Mouse (Mus musculus) MEL (cell line): ENCODE data around the gene Cyp26a1. TPM values are rescaled to one million over a fixed set of nuclear protein-coding genes. Genes with fewer than 3 reads are reported as not detected.

Source experiments
- DNase-seq: peaks from one replicate; pipeline ENCODE4 v3.0.0; 2011; ENCODE audit warnings: low read depth, low spot score
- H3K27ac ChIP-seq: 2 replicates; pipeline ENCODE4 v1.5.1; 2012; ENCODE audit warnings: low read depth, mild to moderate bottlenecking, control low read depth, low read length, moderate library complexity; ENCODE audit not compliant: control insufficient read depth
- H3K27me3 ChIP-seq, 2 experiments: fragments of 150-350 bp in 1 of 2; sonication (generic) in 1 of 2; 2 replicates each; pipeline ENCODE4 v1.6.1; 2012; ENCODE audit warnings: low read length in 2 of 2, mild to moderate bottlenecking in 2 of 2, improper control_type of control experiment in 1 of 2, moderate library complexity in 1 of 2; ENCODE audit not compliant: insufficient read depth in 2 of 2, control insufficient read depth in 1 of 2
- H3K36me3 ChIP-seq, 2 experiments: 2 replicates each; pipeline ENCODE4 v1.6.1; 2012 to 2014; ENCODE audit warnings: low read length in 2 of 2, improper control_type of control experiment in 1 of 2, inconsistent platforms in 1 of 2, mild to moderate bottlenecking in 1 of 2; ENCODE audit not compliant: insufficient read depth in 2 of 2, control insufficient read depth in 1 of 2
- H3K4me1 ChIP-seq, 2 experiments: fragments of 150-350 bp in 1 of 2; sonication (generic) in 1 of 2; 2 replicates each; pipeline ENCODE4 v1.6.1; 2012; ENCODE audit warnings: low read length in 2 of 2, improper control_type of control experiment in 1 of 2, mild to moderate bottlenecking in 1 of 2; ENCODE audit not compliant: insufficient read depth in 2 of 2, control insufficient read depth in 1 of 2
- H3K4me3 ChIP-seq, 2 experiments: fragments of 150-350 bp in 1 of 2; sonication (generic) in 1 of 2; 2 replicates each; pipeline ENCODE4 v1.5.1; 2012; ENCODE audit warnings: low read depth in 2 of 2, low read length in 2 of 2, mild to moderate bottlenecking in 2 of 2, moderate library complexity in 2 of 2, control low read depth in 1 of 2, improper control_type of control experiment in 1 of 2; ENCODE audit not compliant: control insufficient read depth in 1 of 2, insufficient read depth in 1 of 2
- H3K79me2 ChIP-seq: 2 replicates; pipeline ENCODE4 v1.6.1; 2012; ENCODE audit warnings: mild to moderate bottlenecking, low read length, moderate library complexity; ENCODE audit not compliant: control insufficient read depth, poor library complexity, insufficient read depth
- H3K9ac ChIP-seq: 2 replicates; pipeline ENCODE4 v1.6.1; 2012; ENCODE audit warnings: low read depth, mild to moderate bottlenecking, control low read depth, low read length, moderate library complexity; ENCODE audit not compliant: control insufficient read depth, poor library complexity, severe bottlenecking
- H3K9me3 ChIP-seq: fragments of 150-350 bp; sonication (generic); replicated peaks from 2 replicates; pipeline ENCODE4 v1.6.1; 2012; ENCODE audit warnings: mild to moderate bottlenecking, low read length, improper control_type of control experiment, moderate library complexity; ENCODE audit not compliant: insufficient read depth
- CTCF ChIP-seq, 3 experiments: IDR thresholded peaks in 2 of 3; conservative IDR thresholded peaks in 1 of 3; 2 replicates each; pipeline ENCODE4 v1.5.1; 2011 to 2012; ENCODE audit warnings: low read length in 3 of 3, low read depth in 2 of 3, mild to moderate bottlenecking in 2 of 3, improper control_type of control experiment in 1 of 3, inconsistent platforms in 1 of 3, mixed read lengths in 1 of 3, moderate library complexity in 1 of 3; ENCODE audit not compliant: control insufficient read depth in 1 of 3, insufficient read depth in 1 of 3, poor library complexity in 1 of 3, severe bottlenecking in 1 of 3
- E2F4 ChIP-seq: IDR thresholded peaks from 2 replicates; pipeline ENCODE4 v1.6.1; 2011; ENCODE audit warnings: low read depth, low read length, improper control_type of control experiment, borderline replicate concordance
- ETS1 ChIP-seq: IDR thresholded peaks from 2 replicates; pipeline ENCODE4 v1.6.1; 2012; ENCODE audit warnings: low read depth, mild to moderate bottlenecking, inconsistent platforms, low read length, improper control_type of control experiment, moderate library complexity
- HCFC1 ChIP-seq: IDR thresholded peaks from 2 replicates; pipeline ENCODE4 v1.6.1; 2012; ENCODE audit warnings: low read depth, mild to moderate bottlenecking, inconsistent platforms, low read length, improper control_type of control experiment, moderate library complexity
- JUND ChIP-seq: IDR thresholded peaks from 2 replicates; pipeline ENCODE4 v1.6.1; 2011; ENCODE audit warnings: low read depth, mild to moderate bottlenecking, improper control_type of control experiment, low read length
- KAT2A ChIP-seq: conservative IDR thresholded peaks from 2 replicates; pipeline ENCODE4 v1.6.1; 2012; ENCODE audit warnings: low read depth, low read length, improper control_type of control experiment, inconsistent platforms
- MAFK ChIP-seq: IDR thresholded peaks from 2 replicates; pipeline ENCODE4 v1.6.1; 2011; ENCODE audit warnings: low read depth, mild to moderate bottlenecking, low read length, improper control_type of control experiment, borderline replicate concordance
- MAZ ChIP-seq: IDR thresholded peaks from 2 replicates; pipeline ENCODE4 v1.6.1; 2012; ENCODE audit warnings: low read depth, mild to moderate bottlenecking, inconsistent platforms, low read length, improper control_type of control experiment
- MXI1 ChIP-seq: IDR thresholded peaks from 2 replicates; pipeline ENCODE4 v1.6.1; 2011; ENCODE audit warnings: mild to moderate bottlenecking, low read depth, low read length, improper control_type of control experiment
- MYC ChIP-seq: IDR thresholded peaks from 2 replicates; pipeline ENCODE4 v1.6.1; 2011; ENCODE audit warnings: low read depth, mild to moderate bottlenecking, low read length, improper control_type of control experiment, moderate library complexity
- NELFE ChIP-seq: IDR thresholded peaks from 2 replicates; pipeline ENCODE4 v1.6.1; 2011; ENCODE audit warnings: low read depth, low read length, improper control_type of control experiment
- NRF1 ChIP-seq: IDR thresholded peaks from 2 replicates; pipeline ENCODE4 v1.6.1; 2014; ENCODE audit warnings: low read depth, mild to moderate bottlenecking, inconsistent platforms, low read length, improper control_type of control experiment, moderate library complexity; ENCODE audit not compliant: poor library complexity, insufficient read depth, severe bottlenecking
- SIN3A ChIP-seq: IDR thresholded peaks from 2 replicates; pipeline ENCODE4 v1.6.1; 2012; ENCODE audit warnings: low read length, improper control_type of control experiment, inconsistent platforms
- SMC3 ChIP-seq: IDR thresholded peaks from 2 replicates; pipeline ENCODE4 v1.6.1; 2011; ENCODE audit warnings: low read depth, low read length, improper control_type of control experiment
- TBP ChIP-seq: IDR thresholded peaks from 2 replicates; pipeline ENCODE4 v1.8.0; 2011; ENCODE audit warnings: low read depth, low read length, improper control_type of control experiment
- TCF12 ChIP-seq: IDR thresholded peaks from 2 replicates; pipeline ENCODE4 v1.6.1; 2014; ENCODE audit warnings: low read depth, mild to moderate bottlenecking, inconsistent platforms, low read length, improper control_type of control experiment, moderate library complexity
- USF1 ChIP-seq: IDR thresholded peaks from 2 replicates; pipeline ENCODE4 v1.6.1; 2014; ENCODE audit warnings: low read depth, mild to moderate bottlenecking, inconsistent platforms, low read length, improper control_type of control experiment, moderate library complexity
- USF2 ChIP-seq, 2 experiments: IDR thresholded peaks; 2 replicates each; pipeline ENCODE4 v1.6.1; 2011 to 2012; ENCODE audit warnings: improper control_type of control experiment in 2 of 2, low read length in 2 of 2, borderline replicate concordance in 1 of 2, inconsistent platforms in 1 of 2, low read depth in 1 of 2, mild to moderate bottlenecking in 1 of 2; ENCODE audit not compliant: insufficient read depth in 1 of 2
- ZKSCAN1 ChIP-seq: IDR thresholded peaks from 2 replicates; pipeline ENCODE4 v1.6.1; 2012; ENCODE audit warnings: low read depth, mild to moderate bottlenecking, inconsistent platforms, low read length, improper control_type of control experiment, moderate library complexity
- polyA plus RNA-seq, 2 experiments: library from polyadenylated mRNA; stranded (reverse) in 1 of 2; unstranded in 1 of 2; fragments of >175 nt in 1 of 2; fragments of >200 nt in 1 of 2; gene quantifications; 2 replicates each; pipeline versions ENCODE4 v1.2.1 to v1.2.4; 2012; ENCODE audit warnings: low replicate concordance in 2 of 2, low read depth in 1 of 2; ENCODE audit not compliant: insufficient read length in 2 of 2, insufficient read depth in 1 of 2, missing spikeins in 1 of 2
- total RNA-seq: library from RNA; depleted of rRNA; stranded (reverse); fragments of 300-350 nt; gene quantifications from 2 replicates; pipeline ENCODE4 v1.2.3, GENCODE M21; 2012

The Cyp26a1 gene
- total and polyA plus RNA-seq, 3 experiments, result not detected

DNA sequence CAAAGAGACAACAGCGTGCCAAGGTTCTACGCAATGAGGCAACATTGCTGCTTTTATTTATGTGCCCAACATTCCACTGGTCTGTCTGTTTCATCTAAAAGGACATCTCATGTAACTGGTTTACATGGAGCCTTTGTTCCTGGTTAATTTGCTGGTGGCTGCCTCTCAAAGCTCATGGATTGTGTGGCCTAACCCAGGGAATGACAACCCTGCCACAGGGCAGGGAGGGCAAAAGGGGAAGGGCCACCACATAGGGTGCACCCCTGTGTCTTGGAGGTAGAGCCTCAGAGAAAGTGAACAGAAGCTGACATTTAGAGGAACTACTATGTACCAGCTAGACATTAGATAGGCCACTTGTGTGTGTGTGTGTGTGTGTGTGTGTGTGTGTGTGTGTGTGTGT lies 29.8 kb downstream of the Cyp26a1 start:
- no peak overlapping the region for H3K4me3 ChIP-seq
- TF ChIP-seq MXI1, result no peak
- TF ChIP-seq USF2 (IDR thresholded peaks at IDR 0.05; ENCODE audit: borderline replicate concordance in 1 of 2, insufficient read depth in 1 of 2, low read depth in 1 of 2, low read length in 2 of 2), result no peak
- no peak overlapping the region for H3K9ac ChIP-seq

DNA sequence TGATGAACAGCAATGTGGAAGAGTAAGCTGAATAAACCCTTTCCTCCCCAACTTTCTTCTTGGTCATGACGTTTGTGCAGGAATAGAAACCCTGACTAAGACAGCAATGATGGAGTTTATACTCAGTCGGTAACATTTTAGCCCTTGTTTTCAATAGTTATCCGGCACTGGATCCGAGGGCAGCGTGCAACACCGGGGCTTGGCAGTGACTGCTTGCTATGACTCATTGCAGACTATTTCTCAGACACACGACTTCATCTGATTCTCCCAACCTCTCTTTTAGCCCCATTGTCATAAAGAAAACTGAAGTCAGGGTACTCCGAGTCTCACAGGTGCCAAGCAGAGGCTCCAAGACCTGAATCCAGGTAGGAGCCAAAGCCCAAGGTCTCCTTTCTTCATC lies 37.8 kb downstream of the Cyp26a1 start:
- Histone ChIP-seq H3K27me3 (no peaks in the 10 kb centered on the region), H3K4me3 (no peak overlapping the region), H3K9ac (no peak overlapping the region), H3K36me3 (no peaks in the 10 kb centered on the region), H3K9me3 (no peaks in the 10 kb centered on the region), H3K79me2 (no peaks in the 10 kb centered on the region), H3K4me1 (no peaks in the 10 kb centered on the region), H3K27ac (no peak overlapping the region)
- TF ChIP-seq E2F4 (no peak), JUND (no peak), TBP (no peak), MAFK (no peak), MAZ (no peak), SIN3A (no peak), SMC3 (no peak), USF2 (IDR thresholded peaks at IDR 0.05; ENCODE audit: borderline replicate concordance in 1 of 2, insufficient read depth in 1 of 2, low read depth in 1 of 2, low read length in 2 of 2) (no peak), KAT2A (no peak), NELFE (no peak), NRF1 (no peak)
- no peak for DNase-seq

More for the DNA sequence above, 29.8 kb downstream of the Cyp26a1 start:
- Histone ChIP-seq H3K9me3 (no peaks in the 10 kb centered on the region), H3K27ac (no peak overlapping the region), H3K79me2 (no peaks in the 10 kb centered on the region), H3K36me3 (no peaks in the 10 kb centered on the region), H3K27me3 (no peaks in the 10 kb centered on the region; a peak in 1 of 4 replicates), H3K4me1 (no peaks in the 10 kb centered on the region)
- DNase-seq, result no peak

- Histone ChIP-seq H3K4me3 (no peak overlapping the region), H3K9me3 (no peaks in the 10 kb centered on the region), H3K27ac (no peak overlapping the region), H3K79me2 (no peaks in the 10 kb centered on the region), H3K4me1 (no peaks in the 10 kb centered on the region), H3K36me3 (no peaks in the 10 kb centered on the region), H3K9ac (no peak overlapping the region), H3K27me3 (no peaks in the 10 kb centered on the region)
- DNase-seq, result no peak
- TF ChIP-seq MYC (no peak), NELFE (no peak), ETS1 (no peak), ZKSCAN1 (no peak), CTCF (IDR thresholded peaks at IDR 0.05 in 2 of 3, conservative IDR thresholded peaks at IDR 0.05 in 1 of 3; ENCODE audit: control insufficient read depth in 1 of 3, insufficient read depth in 1 of 3, low read depth in 2 of 3, low read length in 3 of 3, poor library complexity in 1 of 3, severe bottlenecking in 1 of 3) (no peak), HCFC1 (no peak), JUND (no peak), TCF12 (no peak), USF1 (no peak)
Observed at GRCm38 (mm10) chr19:37738575-37738974, 41.0 kb downstream of the Cyp26a1 start.
